Mouse (Mus musculus): Measurements from ENCODE around the gene Wdfy4. TPM values are rescaled to one million over a fixed set of nuclear protein-coding genes. Genes with fewer than 3 reads are reported as not detected.

Gene Wdfy4
- polyA plus RNA-seq, 1 experiment from 2014 or later = 0.09 TPM

DNA sequence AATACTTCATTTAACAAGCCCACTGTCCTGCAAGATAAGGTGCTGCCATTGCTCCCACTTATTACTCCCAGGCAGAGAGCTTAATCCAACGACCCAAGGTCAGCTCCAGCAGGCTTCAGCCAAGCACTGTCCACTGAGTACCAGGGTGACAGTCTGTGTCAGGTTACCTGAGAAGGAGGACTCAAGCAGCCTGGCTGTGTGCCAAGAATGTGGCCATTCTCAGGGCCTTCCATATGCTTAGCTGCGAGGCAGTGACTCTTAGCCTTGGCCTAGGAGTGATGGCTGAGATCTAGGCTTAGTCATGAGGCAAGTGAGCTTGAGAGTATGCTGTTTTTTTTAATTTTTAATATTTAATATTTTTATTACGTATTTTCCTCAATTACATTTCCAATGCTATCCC, 80.5 kb downstream of the Wdfy4 start:
- Histone ChIP-seq H3K27me3 (no peaks in the 10 kb centered on the region), H3K4me1 (replicated peaks) (no peaks in the 10 kb centered on the region), H3K9ac (replicated peaks) (no peak overlapping the region), H3K27ac (no peak overlapping the region), H3K4me2 (replicated peaks) (no peak overlapping the region), H3K4me3 (replicated peaks) (no peak overlapping the region), H3K36me3 (no peaks in the 10 kb centered on the region), H3K9me3 (no peaks in the 10 kb centered on the region)
- WGBS = 77% methylated on average over 3 of the region's 3 CpGs
- no peak for ATAC-seq

DNA sequence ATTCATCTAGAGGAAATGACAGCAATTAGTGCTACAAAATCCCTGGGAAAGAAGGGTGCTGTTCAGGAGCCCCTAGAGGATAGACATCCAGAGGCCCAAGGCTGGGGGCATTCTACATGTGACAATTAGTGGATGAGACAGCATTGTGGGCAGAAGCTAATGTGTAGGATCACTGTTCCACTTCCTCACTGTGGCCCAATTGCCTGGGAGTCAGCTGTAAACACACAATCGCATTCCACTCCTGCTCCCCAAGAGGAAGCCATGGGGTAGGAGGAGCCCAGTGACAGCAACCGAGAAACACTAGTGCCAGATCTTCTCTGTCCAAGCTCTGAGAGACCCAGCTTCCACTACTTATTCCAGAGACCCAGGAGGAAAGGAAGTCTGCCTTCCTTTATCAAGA, 83.7 kb downstream of the Wdfy4 start:
- Histone ChIP-seq H3K27me3 (no peaks in the 10 kb centered on the region), H3K36me3 (no peaks in the 10 kb centered on the region), H3K4me3 (replicated peaks) (no peak overlapping the region), H3K9ac (replicated peaks) (no peak overlapping the region), H3K4me2 (replicated peaks) (no peak overlapping the region), H3K4me1 (replicated peaks) (no peaks in the 10 kb centered on the region), H3K9me3 (no peaks in the 10 kb centered on the region), H3K27ac (no peak overlapping the region)
- 71% methylated on average over 2 of the region's 2 CpGs for WGBS
- no peak for ATAC-seq

DNA sequence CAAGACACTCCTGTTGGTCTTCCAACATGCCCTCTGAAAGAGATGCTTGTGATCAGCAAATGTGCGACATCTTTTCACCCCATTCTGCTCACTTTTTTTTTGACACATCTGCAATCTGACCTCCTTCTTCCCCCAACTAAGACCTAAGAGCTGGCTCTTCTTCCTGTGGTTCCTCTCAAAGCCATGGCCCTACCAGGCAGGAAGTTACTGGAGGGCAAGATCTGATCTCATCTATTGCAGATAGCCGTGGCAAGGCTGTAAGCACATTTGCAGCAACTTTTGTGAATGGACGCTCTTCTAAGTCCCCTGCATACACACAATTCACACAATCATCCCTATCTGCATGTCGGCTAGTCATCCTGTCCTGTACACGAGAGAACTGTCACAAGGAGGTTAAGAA, 85.4 kb downstream of the Wdfy4 start:
- 84% methylated on average over 5 of the region's 5 CpGs for WGBS
- H3K27me3 ChIP-seq = no peaks in the 10 kb centered on the region
- no peak overlapping the region for H3K4me3 ChIP-seq (replicated peaks)
- no peak for ATAC-seq
- no peaks in the 10 kb centered on the region for H3K36me3 ChIP-seq
- no peak overlapping the region for H3K27ac ChIP-seq
- H3K4me2 ChIP-seq (replicated peaks) = no peak overlapping the region
- H3K9ac ChIP-seq (replicated peaks) = no peak overlapping the region
- H3K9me3 ChIP-seq = no peaks in the 10 kb centered on the region
- no peaks in the 10 kb centered on the region for H3K4me1 ChIP-seq (replicated peaks)

DNA sequence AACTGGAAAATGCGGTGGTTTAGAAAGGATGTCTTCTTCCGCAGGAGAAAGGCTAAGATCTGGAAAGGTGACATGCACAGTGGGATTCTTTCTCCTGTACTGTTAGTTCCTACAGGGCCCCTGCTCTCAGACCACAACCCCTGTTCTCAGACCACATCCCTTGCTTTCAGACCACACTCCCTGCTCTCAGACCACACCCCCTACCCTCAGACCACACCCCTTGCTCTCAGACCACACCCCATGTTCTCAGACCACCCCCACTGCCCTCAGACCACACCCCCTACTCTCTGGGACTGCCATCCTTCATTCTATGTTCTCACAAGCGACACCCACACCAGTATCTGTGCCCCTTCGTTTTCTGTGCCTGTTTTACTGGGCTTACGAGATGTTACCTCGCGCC, 86.2 kb downstream of the Wdfy4 start:
- no peak overlapping the region for H3K4me2 ChIP-seq (replicated peaks)
- H3K9me3 ChIP-seq = no peaks in the 10 kb centered on the region
- H3K27ac ChIP-seq = no peak overlapping the region
- H3K36me3 ChIP-seq = no peaks in the 10 kb centered on the region
- no peaks in the 10 kb centered on the region for H3K27me3 ChIP-seq
- whole genome bisulfite sequencing = 69% methylated on average over 7 of the region's 7 CpGs
- no peak for ATAC-seq
- no peaks in the 10 kb centered on the region for H3K4me1 ChIP-seq (replicated peaks)
- no peak overlapping the region for H3K4me3 ChIP-seq (replicated peaks)
- H3K9ac ChIP-seq (replicated peaks) = no peak overlapping the region

DNA sequence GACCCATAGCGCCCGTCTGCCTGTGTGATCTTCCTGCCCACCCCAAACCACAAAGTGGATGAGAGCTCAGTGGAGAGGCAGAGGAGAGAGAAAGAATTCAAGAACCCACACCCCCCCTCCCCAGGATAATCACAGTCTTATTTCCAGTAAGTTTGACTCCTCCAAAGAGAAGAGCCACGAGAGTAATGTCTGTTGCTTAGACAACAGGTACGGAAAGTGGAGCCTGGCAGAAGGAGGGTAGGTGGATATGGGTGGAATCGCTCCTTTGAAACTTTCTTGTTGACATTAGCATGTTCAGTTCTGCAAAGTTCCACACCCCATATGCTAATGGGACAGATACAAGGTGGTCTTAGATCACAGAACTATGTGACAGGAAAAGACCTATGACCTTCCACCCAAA, 88.8 kb downstream of the Wdfy4 start:
- WGBS = 91% methylated on average over 5 of the region's 5 CpGs
- Histone ChIP-seq H3K27me3 (no peaks in the 10 kb centered on the region), H3K9ac (replicated peaks) (no peak overlapping the region), H3K36me3 (no peaks in the 10 kb centered on the region), H3K27ac (no peak overlapping the region), H3K4me3 (replicated peaks) (no peak overlapping the region), H3K9me3 (no peaks in the 10 kb centered on the region), H3K4me2 (replicated peaks) (no peak overlapping the region), H3K4me1 (replicated peaks) (no peaks in the 10 kb centered on the region)
- no peak for ATAC-seq

DNA sequence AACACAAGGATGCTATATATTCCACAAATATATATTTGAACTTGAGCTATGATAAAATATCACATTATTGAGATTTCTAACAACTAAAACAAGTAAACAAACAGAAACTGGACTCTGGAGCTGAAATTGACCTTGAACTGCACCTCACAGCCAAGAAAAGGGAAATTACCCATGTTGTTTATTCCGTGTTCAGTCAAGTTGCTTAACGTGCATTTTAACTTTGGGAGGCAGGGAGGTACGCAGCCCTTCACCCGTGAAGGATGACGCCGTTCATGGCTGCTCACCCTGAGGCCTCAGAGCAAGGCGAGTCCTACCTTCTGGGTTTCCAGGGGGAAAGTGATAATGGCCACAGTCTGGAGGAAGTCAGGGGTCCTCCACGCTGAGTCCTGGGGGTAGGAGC, 102.0 kb downstream of the Wdfy4 start:
- no peak overlapping the region for H3K4me3 ChIP-seq (replicated peaks)
- no peak for ATAC-seq
- H3K4me1 ChIP-seq (replicated peaks) = no peaks in the 10 kb centered on the region
- no peak overlapping the region for H3K27ac ChIP-seq
- no peaks in the 10 kb centered on the region for H3K36me3 ChIP-seq
- no peak overlapping the region for H3K9ac ChIP-seq (replicated peaks)
- no peaks in the 10 kb centered on the region for H3K27me3 ChIP-seq
- 87% methylated on average over 8 of the region's 8 CpGs for WGBS
- H3K4me2 ChIP-seq (replicated peaks) = no peak overlapping the region
- no peaks in the 10 kb centered on the region for H3K9me3 ChIP-seq

DNA sequence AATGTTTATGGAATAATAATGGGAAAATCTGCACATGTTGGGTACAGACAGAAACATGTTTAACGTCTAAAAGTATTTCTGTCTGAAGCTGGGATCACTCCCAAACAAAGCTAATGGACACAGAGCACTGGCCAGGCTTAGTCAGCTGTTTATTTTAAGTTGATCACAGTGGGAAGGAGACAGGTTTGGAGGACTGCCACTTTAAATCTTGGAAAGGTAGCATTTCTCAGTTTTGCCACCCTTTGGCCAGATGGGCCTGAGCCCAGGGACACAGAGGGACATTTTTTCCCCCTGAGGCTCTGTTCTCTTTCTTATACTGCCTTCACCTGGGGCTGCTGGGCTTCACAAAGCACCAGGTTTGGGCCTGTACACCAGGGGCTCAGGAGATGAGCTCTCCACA, 103.0 kb downstream of the Wdfy4 start:
- Histone ChIP-seq H3K27me3 (no peaks in the 10 kb centered on the region), H3K4me1 (replicated peaks) (no peaks in the 10 kb centered on the region), H3K9me3 (no peaks in the 10 kb centered on the region), H3K36me3 (no peaks in the 10 kb centered on the region), H3K4me2 (replicated peaks) (no peak overlapping the region), H3K9ac (replicated peaks) (no peak overlapping the region), H3K27ac (no peak overlapping the region), H3K4me3 (replicated peaks) (no peak overlapping the region)
- ATAC-seq = no peak
- WGBS = 76% methylated on average over 1 of the region's 1 CpGs

DNA sequence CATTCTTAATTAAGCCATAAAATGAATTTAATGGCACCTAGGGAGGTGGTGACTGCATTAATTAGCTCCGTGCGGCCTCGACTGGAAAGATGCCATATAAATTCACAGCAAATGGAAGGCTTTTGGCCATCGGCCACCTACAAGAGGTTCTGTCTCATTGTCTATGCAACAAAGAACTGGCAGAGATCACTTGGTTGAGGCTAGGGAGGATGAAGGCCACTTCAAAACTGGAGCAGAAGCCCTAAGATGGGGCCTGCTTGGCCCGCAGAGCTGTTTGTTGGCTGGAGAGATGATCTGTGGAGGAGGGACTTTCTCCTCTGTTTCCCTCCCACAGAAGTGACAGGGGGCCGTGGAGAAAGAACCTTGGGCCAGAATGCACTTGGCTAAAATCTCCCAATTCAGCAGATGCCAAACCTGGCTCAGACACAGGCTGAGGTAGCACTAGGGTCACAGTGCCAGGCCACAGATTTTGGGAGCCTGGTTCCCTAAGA, 103.9 kb downstream of the Wdfy4 start:
- H3K9ac ChIP-seq (replicated peaks) = no peak overlapping the region
- no peak overlapping the region for H3K4me3 ChIP-seq (replicated peaks)
- no peaks in the 10 kb centered on the region for H3K4me1 ChIP-seq (replicated peaks)
- H3K4me2 ChIP-seq (replicated peaks) = no peak overlapping the region
- no peaks in the 10 kb centered on the region for H3K9me3 ChIP-seq
- WGBS = 69% methylated on average over 6 of the region's 6 CpGs
- H3K27me3 ChIP-seq = no peaks in the 10 kb centered on the region
- no peaks in the 10 kb centered on the region for H3K36me3 ChIP-seq
- H3K27ac ChIP-seq = no peak overlapping the region
- ATAC-seq = no peak

DNA sequence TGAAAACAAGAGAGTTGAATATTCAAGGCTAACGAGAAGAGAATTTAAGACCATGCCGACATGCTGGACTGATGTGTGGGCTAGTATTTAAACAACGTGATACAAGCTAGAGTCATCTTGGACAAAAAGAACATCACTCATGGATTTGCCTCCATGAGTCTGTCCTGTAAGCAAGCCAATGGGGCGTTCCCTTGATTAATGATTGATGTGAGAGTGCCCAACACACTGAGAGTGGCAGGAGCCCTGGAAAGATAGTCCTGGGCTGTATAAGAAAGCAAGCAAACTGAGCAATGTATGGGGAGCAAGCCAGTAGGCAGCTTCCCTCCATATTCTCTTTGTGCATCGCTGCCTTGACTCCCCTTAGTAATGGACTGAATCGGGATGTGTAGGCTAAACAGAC, 106.7 kb downstream of the Wdfy4 start:
- H3K4me3 ChIP-seq (replicated peaks) = no peak overlapping the region
- H3K27ac ChIP-seq = no peak overlapping the region
- ATAC-seq = no peak
- no peak overlapping the region for H3K4me2 ChIP-seq (replicated peaks)
- no peaks in the 10 kb centered on the region for H3K36me3 ChIP-seq
- no peaks in the 10 kb centered on the region for H3K27me3 ChIP-seq
- no peak overlapping the region for H3K9ac ChIP-seq (replicated peaks)
- 94% methylated on average over 6 of the region's 6 CpGs for WGBS
- H3K4me1 ChIP-seq (replicated peaks) = no peaks in the 10 kb centered on the region
- H3K9me3 ChIP-seq = no peaks in the 10 kb centered on the region

DNA sequence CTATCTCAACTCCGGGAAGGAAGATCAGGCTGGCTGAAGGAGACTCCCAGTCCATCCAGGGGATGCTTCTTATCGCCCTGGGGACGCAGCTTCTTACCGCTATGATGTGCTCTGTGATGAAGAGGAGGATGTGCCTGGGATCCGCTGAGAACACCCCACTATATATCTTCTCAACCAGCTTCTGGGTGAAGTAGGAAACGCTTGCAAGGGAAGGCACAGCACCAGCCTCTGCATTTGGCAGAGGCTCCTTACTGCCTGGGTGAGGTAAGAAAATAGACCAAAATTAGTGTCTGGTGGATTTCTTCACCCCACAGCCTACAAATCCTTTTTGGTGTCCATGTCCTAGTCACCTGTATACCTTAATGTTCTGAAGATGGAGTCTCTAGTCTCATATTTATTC, 107.2 kb downstream of the Wdfy4 start:
- H3K36me3 ChIP-seq = no peaks in the 10 kb centered on the region
- H3K4me3 ChIP-seq (replicated peaks) = no peak overlapping the region
- no peak overlapping the region for H3K27ac ChIP-seq
- no peaks in the 10 kb centered on the region for H3K27me3 ChIP-seq
- H3K4me1 ChIP-seq (replicated peaks) = no peaks in the 10 kb centered on the region
- no peak overlapping the region for H3K9ac ChIP-seq (replicated peaks)
- H3K9me3 ChIP-seq = no peaks in the 10 kb centered on the region
- 90% methylated on average over 6 of the region's 6 CpGs for WGBS
- no peak for ATAC-seq
- no peak overlapping the region for H3K4me2 ChIP-seq (replicated peaks)

DNA sequence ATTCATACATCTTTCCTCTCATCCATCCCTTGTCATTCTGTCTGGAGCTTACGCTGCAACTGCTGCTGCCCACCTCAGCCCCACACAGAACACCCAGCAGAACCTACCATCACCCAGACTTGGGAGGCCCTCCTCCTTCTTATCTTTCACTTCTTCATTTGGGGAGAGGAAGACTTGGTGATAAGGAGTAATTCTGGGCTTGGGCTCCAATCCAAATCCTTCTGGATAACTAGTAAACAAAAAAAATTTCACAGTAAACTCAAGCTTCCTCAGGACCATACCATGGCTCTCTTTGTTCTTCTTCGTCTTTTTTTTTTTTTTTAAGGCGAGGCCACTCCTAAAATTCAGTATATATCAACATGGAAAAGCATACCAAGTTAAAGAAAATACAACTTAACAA, 112.0 kb downstream of the Wdfy4 start:
- H3K27me3 ChIP-seq = no peaks in the 10 kb centered on the region
- H3K4me1 ChIP-seq (replicated peaks) = no peaks in the 10 kb centered on the region
- 83% methylated on average over 3 of the region's 3 CpGs for WGBS
- H3K4me3 ChIP-seq (replicated peaks) = no peak overlapping the region
- H3K4me2 ChIP-seq (replicated peaks) = no peak overlapping the region
- no peak for ATAC-seq
- no peak overlapping the region for H3K27ac ChIP-seq
- H3K9ac ChIP-seq (replicated peaks) = no peak overlapping the region
- H3K9me3 ChIP-seq = no peaks in the 10 kb centered on the region
- no peaks in the 10 kb centered on the region for H3K36me3 ChIP-seq

DNA sequence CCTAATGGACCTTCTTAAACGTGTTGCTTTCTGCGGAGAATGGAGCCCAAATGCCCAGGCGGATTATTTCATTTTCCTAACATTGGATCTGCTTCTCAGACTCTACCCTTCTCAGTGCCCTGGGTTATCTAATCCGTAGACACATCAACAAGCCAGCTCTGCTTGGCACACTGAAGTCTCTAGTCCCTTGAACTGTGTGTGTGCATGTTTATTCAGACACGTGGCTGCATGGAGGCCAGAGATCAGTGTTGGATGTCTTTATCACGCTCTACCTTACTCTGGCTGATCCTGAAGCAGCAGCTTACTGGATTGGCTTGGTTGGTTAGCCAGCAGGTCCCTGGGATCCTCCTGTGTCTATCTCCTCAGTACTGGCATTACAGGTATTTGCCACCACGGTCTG, 113.0 kb downstream of the Wdfy4 start:
- H3K36me3 ChIP-seq = no peaks in the 10 kb centered on the region
- no peak for ATAC-seq
- H3K27ac ChIP-seq = no peak overlapping the region
- H3K4me2 ChIP-seq (replicated peaks) = no peak overlapping the region
- H3K9ac ChIP-seq (replicated peaks) = no peak overlapping the region
- no peak overlapping the region for H3K4me3 ChIP-seq (replicated peaks)
- WGBS = 85% methylated on average over 7 of the region's 7 CpGs
- H3K4me1 ChIP-seq (replicated peaks) = no peaks in the 10 kb centered on the region
- no peaks in the 10 kb centered on the region for H3K27me3 ChIP-seq
- H3K9me3 ChIP-seq = no peaks in the 10 kb centered on the region

DNA sequence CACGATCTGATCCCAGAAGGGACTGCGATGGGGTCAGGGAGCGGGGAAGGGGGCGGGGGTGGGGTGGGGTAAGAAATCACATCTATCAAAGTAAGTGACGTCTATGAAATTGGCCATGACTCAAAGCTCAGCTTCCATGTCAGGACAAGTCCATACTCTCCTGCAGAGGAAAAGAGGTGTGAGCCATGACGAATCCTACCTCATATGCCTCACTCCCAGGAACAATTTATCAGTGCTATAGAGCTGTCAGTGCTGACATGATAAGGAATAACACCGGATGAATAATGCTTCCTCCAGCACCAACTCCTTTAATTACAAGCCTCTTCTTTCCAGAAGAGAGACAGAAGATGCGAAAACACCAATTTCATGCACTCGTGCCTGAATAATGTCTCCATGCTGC, 117.6 kb downstream of the Wdfy4 start:
- no peak overlapping the region for H3K4me2 ChIP-seq (replicated peaks)
- no peak overlapping the region for H3K4me3 ChIP-seq (replicated peaks)
- no peaks in the 10 kb centered on the region for H3K36me3 ChIP-seq
- no peaks in the 10 kb centered on the region for H3K27me3 ChIP-seq
- H3K9ac ChIP-seq (replicated peaks) = no peak overlapping the region
- no peaks in the 10 kb centered on the region for H3K9me3 ChIP-seq
- H3K27ac ChIP-seq = no peak overlapping the region
- H3K4me1 ChIP-seq (replicated peaks) = no peaks in the 10 kb centered on the region
- WGBS = 73% methylated on average over 9 of the region's 9 CpGs
- no peak for ATAC-seq

Measured in midbrain, embryonic 13.5 days (tissue).